Mouse (Mus musculus): ENCODE results near the gene Abhd11. TPM values are rescaled to one million over a fixed set of nuclear protein-coding genes. Genes with fewer than 3 reads are reported as not detected.
A peak's percentile ranks its signal among the peaks of the same experiment; 100 is the strongest.
"Not testable (repeated sequence)": the region's sequence is repeated elsewhere in the genome, so short reads cannot be mapped to it uniquely, and the experiment has no call there.

Abhd11 gene
- total RNA-seq (2017) = 13.0 to 27.0 TPM (median 24.1 TPM) in 3 replicates

- peak; percentile 72 for ATAC-seq (replicated peaks; ENCODE audit: insufficient number of reproducible peaks, low FRiP score, low TSS enrichment, poor library complexity, severe bottlenecking)
Observed at GRCm38 (mm10) chr5:135008671-135009589, at the start of gene Abhd11. Gene Abhd11, plus strand, starts transcription at chr5:135009152.

- no peak for ATAC-seq (replicated peaks; ENCODE audit: insufficient number of reproducible peaks, low FRiP score, low TSS enrichment, poor library complexity, severe bottlenecking)
Observed at GRCm38 (mm10) chr5:134960430-134960829, 48.5 kb upstream of the Abhd11 start.

GRCm38 (mm10) chr5:134961519-134961918 is 47.4 kb upstream of the Abhd11 start:
- no peak for ATAC-seq (replicated peaks; ENCODE audit: insufficient number of reproducible peaks, low FRiP score, low TSS enrichment, poor library complexity, severe bottlenecking)

- no peak for ATAC-seq (replicated peaks; ENCODE audit: insufficient number of reproducible peaks, low FRiP score, low TSS enrichment, poor library complexity, severe bottlenecking)
Observed at GRCm38 (mm10) chr5:134963546-134963945, 45.4 kb upstream of the Abhd11 start.

GRCm38 (mm10) chr5:134964655-134965054 is 44.3 kb upstream of the Abhd11 start:
- not testable (repeated sequence) for ATAC-seq (replicated peaks; ENCODE audit: insufficient number of reproducible peaks, low FRiP score, low TSS enrichment, poor library complexity, severe bottlenecking)

- peak; percentile 79 for ATAC-seq (replicated peaks; ENCODE audit: insufficient number of reproducible peaks, low FRiP score, low TSS enrichment, poor library complexity, severe bottlenecking)
Observed at GRCm38 (mm10) chr5:134965473-134965851, 43.5 kb upstream of the Abhd11 start.

- peak; percentile 42; the same call in 1 of the 2 replicates for ATAC-seq (replicated peaks; ENCODE audit: insufficient number of reproducible peaks, low FRiP score, low TSS enrichment, poor library complexity, severe bottlenecking)
Observed at GRCm38 (mm10) chr5:134965852-134966821, 42.8 kb upstream of the Abhd11 start.

GRCm38 (mm10) chr5:134967164-134967944 is 41.6 kb upstream of the Abhd11 start:
- ATAC-seq (replicated peaks; ENCODE audit: insufficient number of reproducible peaks, low FRiP score, low TSS enrichment, poor library complexity, severe bottlenecking) = no peak

GRCm38 (mm10) chr5:134970671-134971070 is 38.3 kb upstream of the Abhd11 start:
- no peak for ATAC-seq (replicated peaks; ENCODE audit: insufficient number of reproducible peaks, low FRiP score, low TSS enrichment, poor library complexity, severe bottlenecking)

GRCm38 (mm10) chr5:134973081-134973480 is 35.9 kb upstream of the Abhd11 start:
- ATAC-seq (replicated peaks; ENCODE audit: insufficient number of reproducible peaks, low FRiP score, low TSS enrichment, poor library complexity, severe bottlenecking) = no peak

- ATAC-seq (replicated peaks; ENCODE audit: insufficient number of reproducible peaks, low FRiP score, low TSS enrichment, poor library complexity, severe bottlenecking) = no peak
Observed at GRCm38 (mm10) chr5:134973526-134973925, 35.4 kb upstream of the Abhd11 start.

GRCm38 (mm10) chr5:134974294-134974693 is 34.7 kb upstream of the Abhd11 start:
- ATAC-seq (replicated peaks; ENCODE audit: insufficient number of reproducible peaks, low FRiP score, low TSS enrichment, poor library complexity, severe bottlenecking) = no peak

GRCm38 (mm10) chr5:134974921-134975320 is 34.0 kb upstream of the Abhd11 start:
- ATAC-seq (replicated peaks; ENCODE audit: insufficient number of reproducible peaks, low FRiP score, low TSS enrichment, poor library complexity, severe bottlenecking) = no peak

- no peak for ATAC-seq (replicated peaks; ENCODE audit: insufficient number of reproducible peaks, low FRiP score, low TSS enrichment, poor library complexity, severe bottlenecking)
Observed at GRCm38 (mm10) chr5:134976164-134976563, 32.8 kb upstream of the Abhd11 start.

GRCm38 (mm10) chr5:134976577-134977250 is 32.2 kb upstream of the Abhd11 start:
- no peak for ATAC-seq (replicated peaks; ENCODE audit: insufficient number of reproducible peaks, low FRiP score, low TSS enrichment, poor library complexity, severe bottlenecking)

GRCm38 (mm10) chr5:134977837-134978236 is 31.1 kb upstream of the Abhd11 start:
- ATAC-seq (replicated peaks; ENCODE audit: insufficient number of reproducible peaks, low FRiP score, low TSS enrichment, poor library complexity, severe bottlenecking) = no peak

GRCm38 (mm10) chr5:134981149-134981548 is 27.8 kb upstream of the Abhd11 start:
- ATAC-seq (replicated peaks; ENCODE audit: insufficient number of reproducible peaks, low FRiP score, low TSS enrichment, poor library complexity, severe bottlenecking) = no peak

GRCm38 (mm10) chr5:134983111-134983510 is 25.8 kb upstream of the Abhd11 start:
- no peak for ATAC-seq (replicated peaks; ENCODE audit: insufficient number of reproducible peaks, low FRiP score, low TSS enrichment, poor library complexity, severe bottlenecking)
